In the genomic region with DNA sequence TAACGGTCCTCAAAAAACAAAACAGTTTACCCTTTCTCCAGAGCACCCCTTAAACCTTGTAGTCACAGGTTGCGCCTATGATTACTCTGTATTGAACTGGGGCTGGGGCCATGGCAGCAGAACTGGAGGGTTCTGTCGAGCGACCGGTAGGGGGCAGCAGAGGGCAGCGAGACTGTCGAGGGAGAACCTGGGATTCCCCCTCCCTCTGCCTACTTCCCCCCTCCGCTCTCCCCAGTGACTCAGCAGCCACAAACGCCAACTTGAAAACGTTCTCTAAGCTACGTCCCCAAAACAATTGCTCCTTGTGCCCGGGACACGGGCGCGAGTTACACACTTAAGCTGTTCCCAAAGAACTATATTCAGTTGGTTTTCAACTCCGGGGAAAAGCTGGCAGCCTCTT, we compare ENCODE assay signal across 8 mouse cellular contexts. TPM values are rescaled to one million over a fixed set of nuclear protein-coding genes. Genes with fewer than 3 reads are reported as not detected.
DNase-seq lines count a peak whose midpoint lies in the region; ATAC-seq and TF ChIP-seq lines count a peak whose summit lies in the region.

No protein-coding gene starts in this region.

- peak overlapping the region; percentile 24; the same call in 1 of the 2 replicates for H3K4me3 ChIP-seq in embryonic facial prominence, embryonic 14.5 days (ENCODE audit: low read depth, low read length)
- H3K4me3 ChIP-seq in limb, embryonic 14.5 days (replicated peaks; ENCODE audit: low read length): peak overlapping the region; percentile 16
- no peak overlapping the region for H3K4me3 ChIP-seq in midbrain, postnatal 0 days (ENCODE audit: low read depth, low read length)

- no peaks in the 10 kb centered on the region for H3K36me3 ChIP-seq in embryonic facial prominence, embryonic 14.5 days (ENCODE audit: control insufficient read depth, insufficient read depth, low read length)
- H3K36me3 ChIP-seq in limb, embryonic 14.5 days (ENCODE audit: control insufficient read depth, insufficient read depth, low read length): no peaks in the 10 kb centered on the region
- H3K36me3 ChIP-seq in midbrain, postnatal 0 days (ENCODE audit: insufficient read depth, low read length): no peaks in the 10 kb centered on the region

- no peaks in the 10 kb centered on the region for H3K27me3 ChIP-seq in embryonic facial prominence, embryonic 14.5 days (replicated peaks; ENCODE audit: control insufficient read depth, insufficient read depth, low read length)
- H3K27me3 ChIP-seq in limb, embryonic 14.5 days (ENCODE audit: control insufficient read depth, insufficient read depth, low read length): no peaks in the 10 kb centered on the region
- H3K27me3 ChIP-seq in midbrain, postnatal 0 days (ENCODE audit: insufficient read depth, low read length): no peaks in the 10 kb centered on the region

- no peak for TF ChIP-seq POLR2A in limb, embryonic 14.5 days (IDR thresholded peaks at IDR 0.05; ENCODE audit: borderline replicate concordance, extremely low read depth, insufficient read depth, insufficient read length)

- H3K4me2 ChIP-seq in embryonic facial prominence, embryonic 14.5 days (ENCODE audit: low read depth, low read length): peak overlapping the region; percentile 50
- peak overlapping the region; percentile 46 for H3K4me2 ChIP-seq in limb, embryonic 14.5 days (replicated peaks; ENCODE audit: low read depth, low read length, severe bottlenecking)
- H3K4me2 ChIP-seq in midbrain, postnatal 0 days (ENCODE audit: low read depth, low read length, poor library complexity, severe bottlenecking): peak overlapping the region; percentile 28

- WGBS in embryonic facial prominence, embryonic 14.5 days: 2% methylated on average over 16 of the region's 16 CpGs
- whole genome bisulfite sequencing in limb, embryonic 14.5 days: 2% methylated on average over 16 of the region's 16 CpGs
- 1% methylated on average over 16 of the region's 16 CpGs for WGBS in midbrain, postnatal 0 days

- peak overlapping the region; percentile 11; the same call in 1 of the 2 replicates for H3K27ac ChIP-seq in embryonic facial prominence, embryonic 14.5 days (replicated peaks; ENCODE audit: low read depth, low read length)
- 0 out of 2 replicates have a peak overlapping the region, but pooled peaks have one; percentile 3 for H3K27ac ChIP-seq in limb, embryonic 14.5 days (replicated peaks; ENCODE audit: low read depth, low read length)
- no peak overlapping the region for H3K27ac ChIP-seq in midbrain, postnatal 0 days (ENCODE audit: low read depth, low read length)

- no peaks in the 10 kb centered on the region for H3K9me3 ChIP-seq in embryonic facial prominence, embryonic 14.5 days (ENCODE audit: control insufficient read depth, low read length)
- H3K9me3 ChIP-seq in limb, embryonic 14.5 days (ENCODE audit: control insufficient read depth, low read length): no peaks in the 10 kb centered on the region
- no peaks in the 10 kb centered on the region for H3K9me3 ChIP-seq in midbrain, postnatal 0 days (ENCODE audit: low read length)

- peak; percentile 64 for ATAC-seq in embryonic facial prominence, embryonic 14.5 days (ENCODE audit: low read depth)
- ATAC-seq in limb, embryonic 14.5 days (ENCODE audit: low FRiP score, low read depth): peak; percentile 75; the same call in 1 of the 2 replicates
- ATAC-seq in midbrain, postnatal 0 days (ENCODE audit: low FRiP score): peak; percentile 55; the same call in 1 of the 2 replicates

- peak; percentile 97 for TF ChIP-seq CTCF in midbrain, postnatal 0 days (IDR thresholded peaks at IDR 0.05)

- 0 out of 2 replicates have a peak, but pooled peaks cover 3% of the 10 kb centered on the region for H3K4me1 ChIP-seq in embryonic facial prominence, embryonic 14.5 days (ENCODE audit: control insufficient read depth, insufficient read depth, low read length)
- peaks cover 9% of the 10 kb centered on the region; the same call in 1 of the 2 replicates for H3K4me1 ChIP-seq in limb, embryonic 14.5 days (ENCODE audit: control insufficient read depth, insufficient read depth, low read length)
- H3K4me1 ChIP-seq in midbrain, postnatal 0 days (ENCODE audit: insufficient read depth, low read length): 0 out of 2 replicates have a peak, but pooled peaks cover 4% of the 10 kb centered on the region

- DNase-seq in 416B (ENCODE audit: low read depth): peak; percentile 93
- DNase-seq in adrenal gland, postnatal 4 days (ENCODE audit: low spot score in 2 of 2): peak; percentile 84 to 87
- peak; percentile 95 for DNase-seq in embryonic facial prominence, embryonic 14.5 days (ENCODE audit: low spot score)
- peak; percentile 81 for DNase-seq in heart, adult 9 months (ENCODE audit: low spot score in 2 of 2)
- DNase-seq in kidney, adult 9 months: peak; percentile 85
- DNase-seq in limb, embryonic 14.5 days (ENCODE audit: low spot score): peak; percentile 91
- DNase-seq in midbrain, postnatal 0 days (ENCODE audit: low spot score): peak; percentile 92
- DNase-seq in spleen, postnatal 10 days (ENCODE audit: low spot score in 2 of 2): peak; percentile 77 to 95

- 0 out of 2 replicates have a peak overlapping the region, but pooled peaks have one; percentile 32 for H3K9ac ChIP-seq in embryonic facial prominence, embryonic 14.5 days (ENCODE audit: low read depth, low read length)
- H3K9ac ChIP-seq in limb, embryonic 14.5 days (ENCODE audit: low read depth, low read length, severe bottlenecking): no peak overlapping the region; the same call in 1 of the 2 replicates
- no peak overlapping the region for H3K9ac ChIP-seq in midbrain, postnatal 0 days (replicated peaks; ENCODE audit: low read length, poor library complexity, severe bottlenecking)

RNA-seq across cellular contexts. Expression of a gene that starts 4.5 kb away (rescaled TPM):
- 1 to 10 TPM in 1 of 2 experiments, under 1 TPM in 1; 0.31 to 3.3 TPM for total RNA-seq in adrenal gland, postnatal 4 days (2021)
- polyA plus RNA-seq in embryonic facial prominence, embryonic 14.5 days (2014; fragmentation: Nextera tagmentation; extraction: Ambion mirVana): 1.4 and 2.4 TPM in 2 replicates
- polyA plus RNA-seq in limb, embryonic 14.5 days (2012; rRNA removed): 2.8 and 3.6 TPM in 2 replicates
- 0.70 and 1.0 TPM in 2 replicates for polyA plus RNA-seq in limb, embryonic 14.5 days (2014; fragmentation: Nextera tagmentation; extraction: Ambion mirVana)
- total RNA-seq in midbrain, postnatal 0 days (2014; rRNA removed): 4.1 and 8.2 TPM in 2 replicates
- 2.3 and 2.5 TPM in 2 replicates for polyA plus RNA-seq in midbrain, postnatal 0 days (2015; fragmentation: Nextera tagmentation; extraction: Ambion mirVana)

RNA-seq across cellular contexts. Expression of a gene that starts 57.0 kb away (rescaled TPM):
- 10 to 100 TPM; 45.5 to 55.6 TPM for total RNA-seq in adrenal gland, postnatal 4 days (2021)
- 8.1 and 8.8 TPM in 2 replicates for polyA plus RNA-seq in embryonic facial prominence, embryonic 14.5 days (2014; fragmentation: Nextera tagmentation; extraction: Ambion mirVana)
- 31.6 and 38.9 TPM in 2 replicates for polyA plus RNA-seq in limb, embryonic 14.5 days (2012; rRNA removed)
- 10.5 and 11.3 TPM in 2 replicates for polyA plus RNA-seq in limb, embryonic 14.5 days (2014; fragmentation: Nextera tagmentation; extraction: Ambion mirVana)
- 19.9 and 24.7 TPM in 2 replicates for total RNA-seq in midbrain, postnatal 0 days (2014; rRNA removed)
- 3.1 and 3.9 TPM in 2 replicates for polyA plus RNA-seq in midbrain, postnatal 0 days (2015; fragmentation: Nextera tagmentation; extraction: Ambion mirVana)
